Mouse (Mus musculus) lung, postnatal 0 days (tissue): ENCODE results near the gene Nrg4.

ENCODE experiments used
- CTCF ChIP-seq: IDR thresholded peaks from 2 replicates; pipeline ENCODE4 v1.5.1; 2016; ENCODE audit warnings: antibody characterized with exemption, mild to moderate bottlenecking
- EP300 ChIP-seq: IDR thresholded peaks from 2 replicates; pipeline ENCODE4 v1.6.1; 2016; ENCODE audit warnings: antibody characterized with exemption, mild to moderate bottlenecking, control low read depth

GRCm38 (mm10) chr9:55246440-55246839 is 80.2 kb downstream of the Nrg4 start:
- TF ChIP-seq EP300 (no peak), CTCF (no peak)
